Mouse (Mus musculus) midbrain, embryonic 15.5 days (tissue): ENCODE measurements at regions not wholly inside any gene's neighbourhood (a gene's known extent, or its start where the extent isn't known, plus 50 kb on each side); places are given as distances from the start of the nearest gene placed in this dataset.

Experiments
- ATAC-seq: fragments of 200-750 bp; cut with Nextera tagmentation; replicated peaks from 2 replicates; pipeline ENCODE4 v1.8.0; 2017; ENCODE audit warnings: moderate TSS enrichment
- H3K27ac ChIP-seq: fragments of 300-500 bp; sonication (generic); 2 replicates; pipeline ENCODE4 v1.5.1; 2015; ENCODE audit warnings: mild to moderate bottlenecking, inconsistent platforms
- H3K27me3 ChIP-seq: fragments of 300-500 bp; sonication (generic); replicated peaks from 2 replicates; pipeline ENCODE4 v1.6.1; 2015; ENCODE audit warnings: inconsistent platforms
- H3K36me3 ChIP-seq: fragments of 300-500 bp; sonication (generic); replicated peaks from 2 replicates; pipeline ENCODE4 v1.6.1; 2015; ENCODE audit warnings: inconsistent platforms
- H3K4me1 ChIP-seq: fragments of 300-500 bp; sonication (generic); 2 replicates; pipeline ENCODE4 v1.6.1; 2015; ENCODE audit warnings: inconsistent platforms
- H3K4me2 ChIP-seq: fragments of 300-500 bp; sonication (generic); 2 replicates; pipeline ENCODE4 v1.6.1; 2015; ENCODE audit warnings: inconsistent platforms, mild to moderate bottlenecking, moderate library complexity
- H3K4me3 ChIP-seq: fragments of 300-500 bp; sonication (generic); 2 replicates; pipeline ENCODE4 v1.5.1; 2015; ENCODE audit warnings: mild to moderate bottlenecking, inconsistent platforms
- H3K9ac ChIP-seq: fragments of 300-500 bp; sonication (generic); 2 replicates; pipeline ENCODE4 v1.6.1; 2015; ENCODE audit warnings: mild to moderate bottlenecking, inconsistent platforms
- H3K9me3 ChIP-seq: fragments of 300-500 bp; sonication (generic); 2 replicates; pipeline ENCODE4 v1.6.1; 2016; ENCODE audit warnings: inconsistent platforms
- WGBS: fragments of 180-500 bp; shearing (Covaris S2); methylation state at CpG from one replicate; pipeline ENCODE4 v1.1.7; 2015; ENCODE audit warnings: mixed read lengths; 5-methylcytosine and 5-hydroxymethylcytosine counted together

DNA sequence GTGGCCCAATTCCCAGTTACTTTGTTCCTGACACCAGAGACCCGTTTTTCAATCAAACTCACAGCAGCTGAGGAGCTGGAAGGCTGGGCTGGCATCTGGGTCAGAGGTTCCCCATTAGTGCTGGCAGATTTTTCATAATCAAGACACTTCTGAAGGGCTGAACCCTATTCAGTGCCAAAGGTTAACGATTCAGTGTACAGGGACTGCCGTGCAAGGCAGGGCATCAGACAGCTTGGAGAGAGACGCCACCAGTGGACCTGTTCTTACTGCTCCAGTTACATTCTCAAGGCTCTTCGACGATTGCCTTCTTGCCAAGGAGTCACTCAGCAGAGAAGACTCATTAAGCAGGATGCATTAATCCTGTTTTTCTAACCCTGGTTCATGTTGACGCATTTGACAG, 285.5 kb upstream of the Apob start:
- no peaks in the 10 kb centered on the region for H3K9me3 ChIP-seq
- no peak overlapping the region for H3K27ac ChIP-seq
- no peak for ATAC-seq
- no peak overlapping the region for H3K4me2 ChIP-seq
- H3K4me1 ChIP-seq: no peaks in the 10 kb centered on the region
- WGBS: 55% methylated on average over 7 of the region's 7 CpGs
- no peak overlapping the region for H3K4me3 ChIP-seq
- H3K27me3 ChIP-seq: no peaks in the 10 kb centered on the region
- H3K9ac ChIP-seq: no peak overlapping the region
- no peaks in the 10 kb centered on the region for H3K36me3 ChIP-seq

DNA sequence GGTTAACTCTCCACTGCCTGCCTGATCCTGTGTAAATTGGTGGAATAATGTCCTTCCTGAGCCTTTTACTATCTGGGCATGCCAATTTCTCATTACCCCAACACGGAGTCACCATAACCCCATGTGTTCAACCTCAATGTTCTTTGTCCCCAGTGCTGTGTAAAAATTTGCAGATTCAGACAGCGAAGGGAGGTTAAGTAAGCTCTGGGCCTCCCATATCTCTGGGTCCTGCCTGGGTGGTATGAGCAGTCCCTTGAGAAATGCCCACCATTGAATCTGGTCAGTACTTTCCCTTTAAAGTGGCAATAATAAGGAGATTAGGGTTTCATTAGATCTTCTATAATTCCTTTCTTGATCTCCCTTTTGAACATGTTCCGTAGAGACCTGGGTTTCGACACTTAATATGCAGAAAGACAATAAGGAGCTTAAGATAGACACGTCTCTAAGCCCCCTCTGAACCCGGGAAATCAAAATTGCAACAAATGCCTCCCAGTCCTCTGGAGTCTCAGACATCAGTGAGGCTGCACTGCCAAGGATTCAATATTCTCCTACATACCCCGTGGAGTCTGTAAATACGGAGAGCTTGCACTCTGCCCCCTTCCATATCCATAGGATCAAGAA, 279.0 kb upstream of the Apob start:
- H3K27me3 ChIP-seq: no peaks in the 10 kb centered on the region
- H3K4me2 ChIP-seq: no peak overlapping the region
- no peaks in the 10 kb centered on the region for H3K36me3 ChIP-seq
- no peak overlapping the region for H3K9ac ChIP-seq
- peak; percentile 78 for ATAC-seq
- H3K4me3 ChIP-seq: no peak overlapping the region
- WGBS: 24% methylated on average over 8 of the region's 8 CpGs
- H3K27ac ChIP-seq: no peak overlapping the region
- no peaks in the 10 kb centered on the region; the same call in 1 of the 2 replicates for H3K4me1 ChIP-seq
- no peaks in the 10 kb centered on the region for H3K9me3 ChIP-seq

DNA sequence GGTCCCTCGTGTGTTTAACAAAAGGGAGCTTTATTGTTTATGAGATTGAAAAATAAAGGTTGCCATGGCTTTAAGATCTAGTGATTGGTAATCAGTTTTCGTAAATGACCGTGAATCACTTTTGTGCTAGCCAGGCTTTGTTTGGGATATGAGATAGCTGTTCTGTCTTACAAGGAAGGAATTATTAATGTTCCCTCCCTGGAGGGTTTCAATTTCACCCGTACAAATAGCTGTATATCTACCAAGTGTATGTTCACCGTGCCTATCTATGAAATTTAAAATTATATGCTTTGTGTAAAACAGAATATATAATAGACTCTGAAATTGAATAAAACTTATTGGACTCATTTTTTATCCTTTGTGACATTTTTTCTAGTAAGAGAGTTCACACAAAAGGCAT, 268.3 kb upstream of the Apob start:
- Histone ChIP-seq H3K4me3 (no peak overlapping the region), H3K36me3 (no peaks in the 10 kb centered on the region), H3K9me3 (no peaks in the 10 kb centered on the region), H3K4me2 (no peak overlapping the region), H3K9ac (no peak overlapping the region), H3K4me1 (no peaks in the 10 kb centered on the region), H3K27me3 (no peaks in the 10 kb centered on the region), H3K27ac (no peak overlapping the region)
- no peak for ATAC-seq
- 17% methylated on average over 5 of the region's 5 CpGs for WGBS

DNA sequence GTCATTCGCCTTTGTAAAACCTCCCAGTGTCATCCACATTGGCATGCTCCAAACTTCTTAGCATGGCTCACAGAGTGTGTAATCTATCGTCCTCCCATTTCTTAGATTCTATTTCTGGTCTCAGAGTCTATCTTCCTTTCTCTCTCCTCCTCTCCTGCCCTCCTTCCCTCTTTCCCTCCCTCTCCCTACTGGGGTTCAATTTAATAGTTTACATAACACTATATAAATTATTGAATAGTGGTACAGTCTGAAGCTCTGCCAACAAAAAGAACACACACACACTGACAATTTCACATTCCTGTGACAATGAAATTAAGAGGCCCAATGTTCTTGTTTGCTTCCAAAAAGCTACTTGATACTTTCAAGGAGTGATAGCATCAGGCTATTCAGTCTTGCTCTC, 267.6 kb upstream of the Apob start:
- no peak overlapping the region for H3K27ac ChIP-seq
- H3K36me3 ChIP-seq: no peaks in the 10 kb centered on the region
- H3K4me3 ChIP-seq: no peak overlapping the region
- 46% methylated on average over 2 of the region's 2 CpGs for WGBS
- no peaks in the 10 kb centered on the region for H3K9me3 ChIP-seq
- H3K9ac ChIP-seq: no peak overlapping the region
- no peak for ATAC-seq
- H3K27me3 ChIP-seq: no peaks in the 10 kb centered on the region
- no peaks in the 10 kb centered on the region for H3K4me1 ChIP-seq
- no peak overlapping the region for H3K4me2 ChIP-seq

DNA sequence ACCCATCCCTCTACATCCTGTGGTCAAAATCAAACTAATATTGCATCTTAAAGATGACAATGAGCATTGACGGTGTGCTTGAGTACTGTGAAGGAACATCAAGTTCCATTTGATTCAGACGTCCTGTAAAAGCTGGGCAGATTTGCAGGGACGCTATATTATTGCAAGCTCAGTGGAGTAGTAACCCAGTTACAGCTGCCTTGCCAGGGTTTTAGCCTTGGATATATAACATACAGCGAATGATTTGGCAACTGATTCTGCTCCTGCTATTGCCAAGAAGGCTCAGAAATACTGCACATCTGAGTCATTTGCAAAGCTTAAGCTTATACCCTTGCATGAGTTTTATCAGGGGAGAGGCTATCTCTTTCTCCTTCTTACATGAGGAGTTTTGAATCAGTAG, 262.4 kb upstream of the Apob start:
- no peaks in the 10 kb centered on the region for H3K4me1 ChIP-seq
- WGBS: 88% methylated on average over 4 of the region's 4 CpGs
- no peak overlapping the region for H3K9ac ChIP-seq
- no peak overlapping the region for H3K4me2 ChIP-seq
- no peak for ATAC-seq
- no peak overlapping the region for H3K4me3 ChIP-seq
- H3K27me3 ChIP-seq: no peaks in the 10 kb centered on the region
- no peaks in the 10 kb centered on the region for H3K36me3 ChIP-seq
- no peaks in the 10 kb centered on the region for H3K9me3 ChIP-seq
- H3K27ac ChIP-seq: no peak overlapping the region

DNA sequence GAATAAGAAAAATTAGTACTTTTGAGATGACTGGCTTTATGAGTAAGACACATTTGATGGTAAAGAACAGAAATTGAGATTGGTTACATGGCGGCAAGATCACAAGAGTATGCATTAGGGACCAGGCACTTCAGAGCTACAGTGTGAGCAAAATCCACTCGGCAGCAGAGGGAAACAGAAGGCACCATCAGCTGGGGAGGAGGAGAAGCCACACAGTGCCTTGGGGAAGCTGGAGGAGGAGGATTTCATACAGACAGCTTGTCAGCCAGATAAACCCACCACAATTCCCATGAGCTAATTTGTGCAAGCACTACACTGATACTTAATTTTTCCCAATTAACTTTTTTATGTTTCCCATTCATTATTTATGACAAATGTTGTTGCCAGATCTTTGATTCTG, 258.9 kb upstream of the Apob start:
- no peak overlapping the region for H3K9ac ChIP-seq
- no peak overlapping the region for H3K4me3 ChIP-seq
- no peak overlapping the region for H3K27ac ChIP-seq
- no peaks in the 10 kb centered on the region for H3K9me3 ChIP-seq
- no peaks in the 10 kb centered on the region for H3K4me1 ChIP-seq
- no peak for ATAC-seq
- WGBS: 69% methylated on average over 2 of the region's 2 CpGs
- H3K36me3 ChIP-seq: no peaks in the 10 kb centered on the region
- H3K4me2 ChIP-seq: no peak overlapping the region
- H3K27me3 ChIP-seq: no peaks in the 10 kb centered on the region

DNA sequence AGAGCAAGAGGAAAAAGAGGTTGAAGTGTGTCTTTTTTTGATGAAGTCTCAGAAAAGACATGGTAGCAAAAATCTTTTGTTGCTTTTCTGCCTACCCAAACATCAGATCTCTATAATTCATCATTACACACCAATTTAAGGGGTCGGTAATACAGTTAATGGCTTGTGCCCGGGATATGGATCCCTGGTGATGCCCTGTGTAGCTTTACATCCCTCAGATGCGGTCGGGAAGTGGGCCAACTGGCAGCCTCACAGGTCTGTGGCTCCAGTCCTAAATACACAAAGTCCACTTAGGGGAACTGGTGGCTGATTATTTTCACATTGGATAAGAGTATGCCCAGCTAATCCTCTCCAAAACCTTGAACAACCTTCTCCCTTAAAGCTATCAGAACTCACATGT, 258.4 kb upstream of the Apob start:
- WGBS: 83% methylated on average over 4 of the region's 4 CpGs
- Histone ChIP-seq H3K9me3 (no peaks in the 10 kb centered on the region), H3K9ac (no peak overlapping the region), H3K27me3 (no peaks in the 10 kb centered on the region), H3K4me3 (no peak overlapping the region), H3K27ac (no peak overlapping the region), H3K4me1 (no peaks in the 10 kb centered on the region), H3K4me2 (no peak overlapping the region), H3K36me3 (no peaks in the 10 kb centered on the region)
- no peak for ATAC-seq

DNA sequence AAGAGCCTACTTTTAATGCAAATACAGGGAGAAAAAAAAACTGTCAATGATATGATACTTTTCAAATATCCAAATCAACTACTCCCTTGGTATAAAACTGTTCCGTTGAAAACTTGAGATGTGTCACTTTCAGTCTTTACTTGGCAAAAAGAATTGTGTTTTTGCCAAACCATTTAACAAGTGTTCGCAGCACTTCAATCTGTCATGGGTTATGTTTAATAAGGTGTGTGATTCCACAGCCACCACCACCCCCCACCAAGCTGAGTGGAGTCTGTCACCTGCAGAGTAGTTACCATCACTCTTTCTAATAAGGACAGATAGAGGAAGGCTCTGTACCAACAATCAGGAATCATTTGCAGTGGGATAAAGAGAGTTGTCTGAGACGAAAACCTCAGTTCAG, 252.5 kb upstream of the Apob start:
- no peaks in the 10 kb centered on the region for H3K4me1 ChIP-seq
- H3K9me3 ChIP-seq: no peaks in the 10 kb centered on the region
- H3K27me3 ChIP-seq: no peaks in the 10 kb centered on the region
- H3K4me2 ChIP-seq: no peak overlapping the region
- H3K36me3 ChIP-seq: no peaks in the 10 kb centered on the region
- H3K27ac ChIP-seq: no peak overlapping the region
- no peak overlapping the region for H3K9ac ChIP-seq
- 80% methylated on average over 3 of the region's 3 CpGs for WGBS
- no peak for ATAC-seq
- no peak overlapping the region for H3K4me3 ChIP-seq

DNA sequence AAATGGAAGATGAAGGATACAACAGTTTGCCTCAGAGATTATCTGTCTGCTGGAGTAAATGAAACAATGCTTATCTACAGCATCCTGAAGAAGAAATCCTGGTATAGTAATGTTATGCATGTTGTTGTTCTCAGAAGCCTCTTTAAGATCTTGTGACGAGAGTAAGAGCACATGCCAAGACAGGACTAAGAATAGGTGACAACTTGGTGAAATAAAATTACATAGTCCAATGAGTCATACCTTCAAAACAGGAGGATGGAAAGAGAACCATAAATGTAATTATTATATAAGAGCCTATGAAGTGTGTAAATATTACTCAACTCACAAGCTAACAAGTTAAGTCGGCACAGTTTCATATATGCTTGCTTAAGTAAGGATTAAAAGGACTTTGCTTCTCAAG, 239.4 kb upstream of the Apob start:
- Histone ChIP-seq H3K4me3 (no peak overlapping the region), H3K9ac (no peak overlapping the region), H3K27me3 (no peaks in the 10 kb centered on the region), H3K9me3 (no peaks in the 10 kb centered on the region), H3K4me2 (no peak overlapping the region), H3K27ac (no peak overlapping the region), H3K36me3 (no peaks in the 10 kb centered on the region), H3K4me1 (peaks cover 3% of the 10 kb centered on the region)
- no peak for ATAC-seq
- 90% methylated on average over 2 of the region's 2 CpGs for WGBS

DNA sequence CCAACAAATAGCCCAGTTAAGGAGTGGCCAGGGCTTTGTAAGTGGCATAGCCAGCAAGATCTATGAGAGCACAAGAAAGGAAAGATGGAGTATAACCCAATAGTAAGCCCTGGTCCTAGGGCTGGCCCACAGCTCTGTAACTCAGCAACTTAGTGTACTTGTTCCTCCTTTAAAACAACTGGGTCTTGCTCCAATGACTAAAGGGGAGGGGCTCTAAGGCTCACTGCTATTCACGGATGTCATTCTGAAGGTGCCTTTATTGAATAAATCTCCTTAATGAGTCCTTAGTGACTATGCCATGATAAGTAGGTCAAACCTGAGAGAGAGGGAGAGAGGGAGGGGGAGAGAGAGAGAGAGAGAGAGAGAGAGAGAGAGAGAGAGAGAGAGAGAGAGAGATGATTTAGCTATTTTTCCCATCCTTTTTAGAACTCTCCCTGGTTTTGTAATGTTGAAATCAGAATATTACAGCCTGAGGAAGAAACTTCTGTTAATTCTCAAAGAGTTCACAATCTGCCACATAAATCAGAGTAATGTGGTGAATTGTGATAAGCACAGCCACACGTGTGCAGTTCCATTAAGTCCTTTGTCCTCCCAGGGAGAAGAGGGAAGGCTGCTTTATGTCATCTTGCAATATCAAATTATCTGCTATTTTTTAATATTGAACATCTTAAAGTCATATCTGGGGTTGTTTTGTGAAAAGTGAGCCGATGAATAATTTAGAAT, 238.7 kb upstream of the Apob start:
- no peak overlapping the region for H3K4me3 ChIP-seq
- WGBS: 40% methylated on average over 3 of the region's 3 CpGs
- no peaks in the 10 kb centered on the region for H3K27me3 ChIP-seq
- no peak overlapping the region for H3K4me2 ChIP-seq
- H3K36me3 ChIP-seq: no peaks in the 10 kb centered on the region
- H3K9ac ChIP-seq: no peak overlapping the region
- H3K27ac ChIP-seq: peak overlapping the region; percentile 54; the same call in 1 of the 2 replicates
- ATAC-seq: peak; percentile 76; the same call in 1 of the 2 replicates
- H3K9me3 ChIP-seq: no peaks in the 10 kb centered on the region
- peaks cover 3% of the 10 kb centered on the region for H3K4me1 ChIP-seq

DNA sequence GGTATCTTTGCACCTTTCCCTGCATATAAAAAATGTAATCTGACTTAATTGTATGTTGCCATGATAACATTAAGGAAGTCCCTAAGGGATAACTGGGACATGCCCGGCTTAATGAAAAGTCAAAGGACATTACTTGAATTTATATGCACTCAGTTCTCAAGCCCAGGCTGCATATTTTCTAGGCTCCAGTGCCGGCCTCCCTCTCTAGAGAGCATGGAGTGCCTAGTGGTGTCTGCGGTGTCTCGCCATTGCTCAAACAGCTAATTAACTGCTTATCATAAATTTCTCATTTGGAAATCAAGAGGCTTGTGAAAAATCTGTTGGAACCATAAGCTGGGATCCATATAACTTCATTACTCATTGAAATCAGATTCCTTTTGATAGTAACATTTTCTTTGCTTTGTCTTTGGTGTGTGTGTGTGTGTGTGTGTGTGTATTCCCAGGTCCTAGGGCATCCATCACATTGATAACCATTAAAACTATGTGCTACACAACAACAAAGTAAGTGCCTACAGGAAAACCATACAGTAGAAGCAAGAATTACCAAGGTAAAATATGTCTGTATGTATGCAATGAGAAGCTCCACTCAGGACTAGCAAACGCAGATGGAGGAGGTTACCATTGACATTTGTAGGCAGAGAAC, 238.0 kb upstream of the Apob start:
- Histone ChIP-seq H3K27ac (0 out of 2 replicates have a peak overlapping the region, but pooled peaks have one; percentile 45), H3K36me3 (no peaks in the 10 kb centered on the region), H3K9me3 (no peaks in the 10 kb centered on the region), H3K4me2 (no peak overlapping the region), H3K27me3 (no peaks in the 10 kb centered on the region), H3K4me3 (no peak overlapping the region), H3K4me1 (peaks cover 3% of the 10 kb centered on the region), H3K9ac (no peak overlapping the region)
- ATAC-seq: peak; percentile 86
- WGBS: 45% methylated on average over 5 of the region's 5 CpGs

DNA sequence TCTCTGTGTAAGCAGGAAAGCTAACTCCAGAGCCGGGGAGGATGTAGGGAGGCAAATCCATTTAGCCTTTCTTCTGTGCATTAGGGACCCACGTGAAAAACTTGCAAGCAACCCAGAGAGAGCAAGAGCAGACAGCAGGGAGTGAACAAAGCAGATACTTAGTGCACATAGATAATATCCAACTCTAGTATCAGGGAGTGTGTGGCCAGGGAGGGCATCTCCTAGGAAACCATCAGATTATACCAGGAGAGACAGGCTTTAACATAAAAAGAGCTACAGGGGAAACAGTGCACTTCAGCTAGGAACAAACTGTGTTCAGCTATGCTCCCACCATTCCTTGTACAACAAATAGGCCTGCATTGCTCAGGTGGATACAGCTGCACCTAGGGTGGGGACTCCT, 230.7 kb upstream of the Apob start:
- no peaks in the 10 kb centered on the region for H3K9me3 ChIP-seq
- no peaks in the 10 kb centered on the region for H3K36me3 ChIP-seq
- ATAC-seq: peak; percentile 69; the same call in 1 of the 2 replicates
- H3K4me2 ChIP-seq: no peak overlapping the region
- H3K4me3 ChIP-seq: no peak overlapping the region
- WGBS: 16% methylated on average over 2 of the region's 2 CpGs
- no peak overlapping the region for H3K9ac ChIP-seq
- 0 out of 2 replicates have a peak overlapping the region, but pooled peaks have one; percentile 19 for H3K27ac ChIP-seq
- H3K4me1 ChIP-seq: peaks cover 33% of the 10 kb centered on the region
- H3K27me3 ChIP-seq: no peaks in the 10 kb centered on the region
